Mouse (Mus musculus): ENCODE measurements at regions not wholly inside any gene's neighbourhood (a gene's known extent, or its start where the extent isn't known, plus 50 kb on each side); places are given as distances from the start of the nearest gene placed in this dataset.
A peak's percentile ranks its signal among the peaks of the same experiment; 100 is the strongest.
"Not testable (repeated sequence)": the region's sequence is repeated elsewhere in the genome, so short reads cannot be mapped to it uniquely, and the experiment has no call there.

DNA sequence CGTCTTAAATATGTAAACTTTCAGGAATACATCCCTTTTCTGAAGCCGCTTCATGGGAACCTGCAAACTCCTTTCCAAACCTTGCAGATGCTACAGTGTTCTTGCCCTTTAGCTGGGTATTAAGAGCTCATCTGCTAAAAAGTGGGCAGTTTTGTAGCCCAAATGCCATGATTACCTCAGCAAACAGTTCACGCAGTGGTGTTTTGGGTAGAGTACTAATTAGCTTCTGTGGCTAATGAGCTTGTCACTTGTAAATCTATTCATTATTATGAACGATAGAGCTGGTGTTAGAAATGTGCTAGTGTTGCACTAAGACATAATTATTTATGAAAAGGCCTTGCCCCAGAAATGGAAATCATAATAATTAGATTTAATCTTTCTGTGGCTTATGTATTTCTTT lies 506.1 kb upstream of the Ccng1 start:
- H3K4me1 ChIP-seq (ENCODE audit: control insufficient read depth, insufficient read depth, low read length) = no peaks in the 10 kb centered on the region; the same call in 1 of the 2 replicates
- H3K4me3 ChIP-seq (ENCODE audit: low read depth, low read length) = no peak overlapping the region
- ATAC-seq (peak; percentile 74), DNase-seq (ENCODE audit: low spot score) (peak; percentile 48)
- no peak overlapping the region for H3K9ac ChIP-seq (ENCODE audit: low read length)
- H3K27ac ChIP-seq (ENCODE audit: low read depth, low read length) = no peak overlapping the region
- H3K36me3 ChIP-seq (ENCODE audit: control insufficient read depth, insufficient read depth, low read length) = no peaks in the 10 kb centered on the region
- no peaks in the 10 kb centered on the region for H3K27me3 ChIP-seq (replicated peaks; ENCODE audit: control insufficient read depth, insufficient read depth, low read length)
- no peak overlapping the region for H3K4me2 ChIP-seq (ENCODE audit: low read length)
- WGBS = 35% methylated on average over 4 of the region's 4 CpGs
- no peaks in the 10 kb centered on the region for H3K9me3 ChIP-seq (replicated peaks; ENCODE audit: control insufficient read depth, low read length)

- Histone ChIP-seq H3K27ac (ENCODE audit: low read depth, low read length) (no peak overlapping the region), H3K9ac (ENCODE audit: low read length) (no peak overlapping the region), H3K9me3 (replicated peaks; ENCODE audit: control insufficient read depth, low read length) (no peaks in the 10 kb centered on the region), H3K4me1 (ENCODE audit: control insufficient read depth, insufficient read depth, low read length) (no peaks in the 10 kb centered on the region; the same call in 1 of the 2 replicates), H3K4me2 (ENCODE audit: low read length) (peak overlapping the region; percentile 22), H3K4me3 (ENCODE audit: low read depth, low read length) (no peak overlapping the region), H3K27me3 (replicated peaks; ENCODE audit: control insufficient read depth, insufficient read depth, low read length) (no peaks in the 10 kb centered on the region), H3K36me3 (ENCODE audit: control insufficient read depth, insufficient read depth, low read length) (no peaks in the 10 kb centered on the region)
- WGBS = 43% methylated on average over 18 of the region's 18 CpGs
- ATAC-seq = peak; percentile 30; the same call in 1 of the 2 replicates
- DNase-seq (ENCODE audit: low spot score) = peak; percentile 29
These were observed 505.0 kb upstream of the Ccng1 start for GRCm38 (mm10) chr11:41259915-41260619.

DNA sequence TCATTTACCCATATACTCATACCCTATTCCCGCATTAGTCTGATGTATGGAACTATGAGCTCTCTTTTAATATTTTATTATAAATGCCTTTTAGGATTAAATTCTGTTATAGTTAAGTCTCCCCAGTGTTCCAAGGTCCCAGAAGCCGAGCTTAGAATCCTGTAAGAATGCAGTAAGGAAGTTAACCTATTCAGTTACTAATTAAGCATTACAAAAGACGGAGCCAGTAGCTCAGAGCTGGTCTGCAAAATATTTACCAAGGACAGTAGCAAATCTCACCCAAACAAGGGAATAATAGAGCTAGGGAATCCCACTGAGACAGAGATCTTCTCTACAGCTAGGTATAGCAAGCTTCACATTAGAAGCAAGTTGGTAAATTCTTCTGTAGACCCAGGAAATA lies 459.4 kb upstream of the Ccng1 start:
- 26% methylated on average over 3 of the region's 3 CpGs for WGBS

GRCm38 (mm10) chr11:41202228-41202627 lies 447.1 kb upstream of the Ccng1 start:
- WGBS = 94% methylated on average over 1 of the region's 1 CpGs
- Histone ChIP-seq H3K27ac (ENCODE audit: low read depth, low read length) (no peak overlapping the region), H3K4me2 (ENCODE audit: low read length) (no peak overlapping the region), H3K4me1 (ENCODE audit: control insufficient read depth, insufficient read depth, low read length) (no peaks in the 10 kb centered on the region), H3K36me3 (ENCODE audit: control insufficient read depth, insufficient read depth, low read length) (no peaks in the 10 kb centered on the region), H3K9ac (ENCODE audit: low read length) (no peak overlapping the region), H3K4me3 (ENCODE audit: low read depth, low read length) (no peak overlapping the region), H3K27me3 (replicated peaks; ENCODE audit: control insufficient read depth, insufficient read depth, low read length) (no peaks in the 10 kb centered on the region), H3K9me3 (replicated peaks; ENCODE audit: control insufficient read depth, low read length) (no peaks in the 10 kb centered on the region)
- DNase-seq (ENCODE audit: low spot score) (peak; percentile 48), ATAC-seq (peak; percentile 67)

More for the DNA sequence above, 459.4 kb upstream of the Ccng1 start:
- H3K36me3 ChIP-seq (ENCODE audit: control insufficient read depth, insufficient read depth, low read length); H3K27me3 ChIP-seq (replicated peaks; ENCODE audit: control insufficient read depth, insufficient read depth, low read length); ATAC-seq; H3K4me3 ChIP-seq (ENCODE audit: low read depth, low read length); H3K9ac ChIP-seq (ENCODE audit: low read length); H3K4me2 ChIP-seq (ENCODE audit: low read length); H3K4me1 ChIP-seq (ENCODE audit: control insufficient read depth, insufficient read depth, low read length); H3K27ac ChIP-seq (ENCODE audit: low read depth, low read length); H3K9me3 ChIP-seq (replicated peaks; ENCODE audit: control insufficient read depth, low read length); DNase-seq (ENCODE audit: low spot score): not testable (repeated sequence)

DNA sequence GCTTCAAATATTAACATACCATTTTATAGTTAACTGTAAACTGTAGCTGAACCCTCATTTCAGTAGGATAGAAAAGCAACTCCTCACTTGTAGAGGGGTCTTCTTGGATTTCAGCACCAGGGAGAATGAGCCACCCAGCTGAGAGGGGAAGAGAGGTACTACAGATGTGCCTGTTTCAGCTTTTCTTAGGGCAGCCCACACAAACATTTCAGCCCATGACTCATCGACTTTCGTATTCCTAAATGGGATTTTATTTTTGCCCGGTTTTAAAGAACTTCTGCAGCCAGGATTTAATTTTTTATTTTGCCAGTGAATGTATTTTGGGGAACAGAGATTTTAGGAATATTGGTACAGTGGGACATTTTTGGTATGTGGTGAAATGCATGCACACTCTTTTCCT lies 438.9 kb upstream of the Ccng1 start:
- Histone ChIP-seq H3K4me2 (ENCODE audit: low read length) (no peak overlapping the region), H3K9ac (ENCODE audit: low read length) (no peak overlapping the region), H3K9me3 (replicated peaks; ENCODE audit: control insufficient read depth, low read length) (no peaks in the 10 kb centered on the region), H3K27me3 (replicated peaks; ENCODE audit: control insufficient read depth, insufficient read depth, low read length) (no peaks in the 10 kb centered on the region), H3K4me3 (ENCODE audit: low read depth, low read length) (no peak overlapping the region), H3K4me1 (ENCODE audit: control insufficient read depth, insufficient read depth, low read length) (no peaks in the 10 kb centered on the region), H3K27ac (ENCODE audit: low read depth, low read length) (no peak overlapping the region), H3K36me3 (ENCODE audit: control insufficient read depth, insufficient read depth, low read length) (no peaks in the 10 kb centered on the region)
- DNase-seq (ENCODE audit: low spot score) = no peak
- ATAC-seq = no peak
- 81% methylated on average over 3 of the region's 3 CpGs for WGBS

DNA sequence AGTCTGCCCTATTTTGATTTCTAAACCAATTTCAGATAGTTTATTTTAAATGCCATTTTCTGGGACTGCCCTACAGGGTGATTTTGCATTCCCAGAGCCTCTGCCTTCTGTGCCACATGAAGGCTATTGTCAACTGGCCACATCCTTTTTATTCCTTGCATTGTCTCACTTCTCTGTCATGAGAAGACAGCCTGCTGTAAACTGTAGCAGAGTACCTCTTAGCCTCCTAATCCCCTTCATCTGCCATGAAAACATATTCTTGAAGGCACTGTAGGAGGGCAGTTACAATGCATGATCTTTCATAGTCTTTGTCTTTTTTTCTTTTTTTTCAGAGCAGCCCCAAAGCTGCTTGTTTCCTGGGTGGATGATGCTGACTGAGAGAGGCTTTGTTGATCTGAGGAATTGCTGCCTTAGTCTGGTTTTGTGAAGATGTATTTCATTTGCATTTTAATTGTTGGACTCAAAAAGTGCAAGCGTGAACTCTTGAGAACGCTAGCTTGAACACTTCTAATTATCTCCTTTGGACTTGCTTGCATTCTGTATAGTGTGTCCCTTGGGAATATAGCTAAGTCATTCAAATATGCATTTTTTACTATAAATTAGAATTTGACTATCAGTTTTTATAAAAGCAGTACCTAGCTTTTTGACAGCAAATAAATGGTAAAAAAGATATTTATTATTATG lies 405.5 kb upstream of the Ccng1 start:
- Histone ChIP-seq H3K4me2 (ENCODE audit: low read length) (no peak overlapping the region), H3K9ac (ENCODE audit: low read length) (no peak overlapping the region), H3K9me3 (replicated peaks; ENCODE audit: control insufficient read depth, low read length) (no peaks in the 10 kb centered on the region), H3K4me3 (ENCODE audit: low read depth, low read length) (no peak overlapping the region), H3K27ac (ENCODE audit: low read depth, low read length) (no peak overlapping the region; the same call in 1 of the 2 replicates), H3K4me1 (ENCODE audit: control insufficient read depth, insufficient read depth, low read length) (peaks cover 3% of the 10 kb centered on the region; the same call in 1 of the 2 replicates), H3K27me3 (replicated peaks; ENCODE audit: control insufficient read depth, insufficient read depth, low read length) (no peaks in the 10 kb centered on the region), H3K36me3 (ENCODE audit: control insufficient read depth, insufficient read depth, low read length) (no peaks in the 10 kb centered on the region)
- DNase-seq (ENCODE audit: low spot score) (peak; percentile 70), ATAC-seq (peak; percentile 69)
- 3% methylated on average over 2 of the region's 2 CpGs for WGBS

- Histone ChIP-seq H3K27me3 (replicated peaks; ENCODE audit: control insufficient read depth, insufficient read depth, low read length) (no peaks in the 10 kb centered on the region), H3K4me1 (ENCODE audit: control insufficient read depth, insufficient read depth, low read length) (peaks cover 3% of the 10 kb centered on the region; the same call in 1 of the 2 replicates), H3K4me2 (ENCODE audit: low read length) (no peak overlapping the region), H3K4me3 (ENCODE audit: low read depth, low read length) (no peak overlapping the region), H3K9ac (ENCODE audit: low read length) (no peak overlapping the region), H3K36me3 (ENCODE audit: control insufficient read depth, insufficient read depth, low read length) (no peaks in the 10 kb centered on the region), H3K9me3 (replicated peaks; ENCODE audit: control insufficient read depth, low read length) (no peaks in the 10 kb centered on the region), H3K27ac (ENCODE audit: low read depth, low read length) (no peak overlapping the region)
- WGBS = 63% methylated on average over 1 of the region's 1 CpGs
- ATAC-seq (peak; percentile 21; the same call in 1 of the 2 replicates), DNase-seq (ENCODE audit: low spot score) (peak; percentile 43)
These were observed 404.8 kb upstream of the Ccng1 start for GRCm38 (mm10) chr11:41159927-41160326.

DNA sequence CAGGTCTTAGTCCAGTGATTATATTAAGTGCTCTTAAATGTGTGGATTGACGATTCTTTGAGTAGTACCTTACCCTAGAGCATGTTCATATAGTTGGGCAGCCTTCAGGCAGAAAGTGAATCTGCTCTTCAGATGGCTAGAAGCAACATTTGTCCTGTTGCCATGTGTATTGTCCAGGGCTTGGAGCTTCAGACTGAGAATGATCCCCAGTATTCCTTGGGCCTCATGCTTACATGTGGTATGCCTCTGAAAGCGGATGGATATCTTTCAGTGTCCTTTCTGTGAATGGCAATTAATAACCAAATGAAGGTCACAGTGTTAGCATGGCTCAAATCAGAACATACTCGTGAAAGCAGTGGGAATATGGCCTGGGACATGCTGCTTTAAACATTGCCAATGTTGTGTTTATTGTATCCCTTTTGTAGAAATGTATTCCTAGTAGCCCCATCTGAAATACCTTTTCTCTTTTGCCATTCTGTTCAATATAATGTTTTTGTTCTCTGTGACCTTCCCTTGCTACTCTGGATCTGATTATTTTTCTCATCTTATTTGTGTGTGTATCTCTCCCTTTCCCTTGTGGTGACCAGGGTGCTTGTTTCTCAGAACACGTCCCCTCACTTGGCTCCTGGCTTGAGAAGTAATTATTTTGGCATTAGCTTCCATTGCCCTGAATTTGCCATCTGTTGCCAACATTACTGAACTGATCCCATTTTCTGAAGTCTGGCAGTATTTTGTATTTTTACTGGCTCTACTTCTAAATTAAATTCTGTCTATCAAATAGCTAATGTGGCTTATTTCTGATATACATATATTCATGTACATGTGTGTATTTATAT lies 403.9 kb upstream of the Ccng1 start:
- no peak overlapping the region for H3K9ac ChIP-seq (ENCODE audit: low read length)
- H3K9me3 ChIP-seq (replicated peaks; ENCODE audit: control insufficient read depth, low read length) = no peaks in the 10 kb centered on the region
- WGBS = 71% methylated on average over 4 of the region's 4 CpGs
- peaks cover 3% of the 10 kb centered on the region; the same call in 1 of the 2 replicates for H3K4me1 ChIP-seq (ENCODE audit: control insufficient read depth, insufficient read depth, low read length)
- H3K27me3 ChIP-seq (replicated peaks; ENCODE audit: control insufficient read depth, insufficient read depth, low read length) = no peaks in the 10 kb centered on the region
- no peaks in the 10 kb centered on the region for H3K36me3 ChIP-seq (ENCODE audit: control insufficient read depth, insufficient read depth, low read length)
- DNase-seq (ENCODE audit: low spot score) (peak; percentile 72), ATAC-seq (peak; percentile 69; the same call in 1 of the 2 replicates)
- no peak overlapping the region for H3K27ac ChIP-seq (ENCODE audit: low read depth, low read length)
- no peak overlapping the region for H3K4me3 ChIP-seq (ENCODE audit: low read depth, low read length)
- no peak overlapping the region for H3K4me2 ChIP-seq (ENCODE audit: low read length)
